Mouse (Mus musculus) forebrain, postnatal 0 days (tissue): ENCODE data around the gene Cp. TPM values are rescaled to one million over a fixed set of nuclear protein-coding genes. Genes with fewer than 3 reads are reported as not detected.
A peak's percentile ranks its signal among the peaks of the same experiment; 100 is the strongest.
"Not testable (repeated sequence)": the region's sequence is repeated elsewhere in the genome, so short reads cannot be mapped to it uniquely, and the experiment has no call there.

Source experiments
- ATAC-seq: fragments of 200-750 bp; cut with Nextera tagmentation; 2 replicates; pipeline ENCODE4 v1.8.0; 2017; ENCODE audit warnings: mild to moderate bottlenecking, moderate library complexity
- DNase-seq: peaks from one replicate; pipeline ENCODE4 v3.0.0-alpha.2; 2015
- H3K27ac ChIP-seq: fragments of 300-500 bp; sonication (generic); 2 replicates; pipeline ENCODE4 v1.5.1; 2014; ENCODE audit warnings: low read depth, mild to moderate bottlenecking, antibody characterized with exemption, low read length, moderate library complexity, mixed read lengths
- H3K27me3 ChIP-seq: fragments of 300-500 bp; sonication (generic); 2 replicates; pipeline ENCODE4 v1.6.1; 2014; ENCODE audit warnings: mild to moderate bottlenecking, low read length, mixed read lengths; ENCODE audit not compliant: insufficient read depth
- H3K36me3 ChIP-seq: fragments of 300-500 bp; sonication (generic); 2 replicates; pipeline ENCODE4 v1.6.1; 2014; ENCODE audit warnings: mild to moderate bottlenecking, moderate library complexity; ENCODE audit not compliant: insufficient read depth
- H3K4me1 ChIP-seq: fragments of 300-500 bp; sonication (generic); 2 replicates; pipeline ENCODE4 v1.6.1; 2014; ENCODE audit warnings: antibody characterized with exemption; ENCODE audit not compliant: insufficient read depth
- H3K4me2 ChIP-seq: fragments of 300-500 bp; sonication (generic); 2 replicates; pipeline ENCODE4 v1.6.1; 2014; ENCODE audit warnings: low read depth, mild to moderate bottlenecking, moderate library complexity
- H3K4me3 ChIP-seq: fragments of 300-500 bp; sonication (generic); 2 replicates; pipeline ENCODE4 v1.5.1; 2014; ENCODE audit warnings: low read depth, low read length, mixed read lengths
- H3K9ac ChIP-seq: fragments of 300-500 bp; sonication (generic); 2 replicates; pipeline ENCODE4 v1.6.1; 2014; ENCODE audit warnings: mild to moderate bottlenecking
- H3K9me3 ChIP-seq: fragments of 300-500 bp; sonication (generic); 2 replicates; pipeline ENCODE4 v1.6.1; 2016; ENCODE audit warnings: low read length
- CTCF ChIP-seq: sonication (generic); IDR thresholded peaks from 2 replicates; pipeline ENCODE4 v1.5.1; 2016; ENCODE audit warnings: antibody characterized with exemption, control low read depth, low read depth
- WGBS: fragments of 180-500 bp; shearing (Covaris S2); extraction: QIAGEN DNeasy Blood & Tissue Kit; methylation state at CpG from one replicate; pipeline ENCODE4 v1.1.7; 2014; 5-methylcytosine and 5-hydroxymethylcytosine counted together
- polyA plus RNA-seq: library from polyadenylated mRNA; unstranded; fragments of >200 nt; fragmentation: Nextera tagmentation; extraction: Ambion mirVana; gene quantifications from 2 replicates; pipeline ENCODE4 v1.2.1, GENCODE M21; 2015
- total RNA-seq: library from RNA; depleted of rRNA; stranded (reverse); fragments of >200 nt; gene quantifications from 2 replicates; pipeline ENCODE4 v1.2.3, GENCODE M21; 2014; rRNA removed

Cp gene
- total RNA-seq = 10.1 and 18.5 TPM in 2 replicates
- polyA plus RNA-seq = 6.4 and 8.4 TPM in 2 replicates

GRCm38 (mm10) chr3:19956885-19957284 lies at the start of gene Cp:
TSS of gene Cp (plus strand) at chr3:19957054.
- no peak within 1 kb of the TSS for H3K27ac ChIP-seq
- H3K27me3 ChIP-seq = no peaks in the 10 kb centered on the region
- H3K9me3 ChIP-seq = no peaks in the 10 kb centered on the region
- H3K4me3 ChIP-seq = no peak within 1 kb of the TSS
- H3K4me1 ChIP-seq = no peaks in the 10 kb centered on the region
- H3K4me2 ChIP-seq = no peak within 1 kb of the TSS
- 0 out of 2 replicates have a peak within 1 kb of the TSS, but pooled peaks have one; percentile 1 for H3K9ac ChIP-seq
- ATAC-seq (0 out of 2 replicates have a peak, but pooled peaks have one; percentile 36), DNase-seq (no peak)
- 22% methylated on average over 5 of the region's 5 CpGs for WGBS
- no peaks in the 10 kb centered on the region for H3K36me3 ChIP-seq
- TF ChIP-seq CTCF = no peak

GRCm38 (mm10) chr3:19948552-19948951 lies 8.3 kb upstream of the Cp start:
- no peak overlapping the region for H3K27ac ChIP-seq
- H3K4me1 ChIP-seq = no peaks in the 10 kb centered on the region
- TF ChIP-seq CTCF = no peak
- no peak overlapping the region for H3K4me3 ChIP-seq
- H3K9me3 ChIP-seq = no peaks in the 10 kb centered on the region
- ATAC-seq = no peak
- no peak overlapping the region for H3K4me2 ChIP-seq
- H3K9ac ChIP-seq = no peak overlapping the region
- no peaks in the 10 kb centered on the region for H3K27me3 ChIP-seq
- DNase-seq = no peak
- no peaks in the 10 kb centered on the region for H3K36me3 ChIP-seq

- not testable (repeated sequence) for DNase-seq, H3K27ac ChIP-seq, H3K4me2 ChIP-seq, H3K27me3 ChIP-seq, H3K9ac ChIP-seq, ATAC-seq, H3K9me3 ChIP-seq, H3K36me3 ChIP-seq, H3K4me1 ChIP-seq, H3K4me3 ChIP-seq
- WGBS = 85% methylated on average over 1 of the region's 1 CpGs
These were observed 7.5 kb upstream of the Cp start for GRCm38 (mm10) chr3:19949401-19949800.

- DNase-seq = no peak
- Histone ChIP-seq H3K4me1 (no peaks in the 10 kb centered on the region), H3K36me3 (no peaks in the 10 kb centered on the region), H3K27me3 (no peaks in the 10 kb centered on the region), H3K4me3 (no peak overlapping the region), H3K9ac (no peak overlapping the region), H3K27ac (no peak overlapping the region), H3K4me2 (no peak overlapping the region), H3K9me3 (no peaks in the 10 kb centered on the region)
- WGBS = 10% methylated on average over 1 of the region's 1 CpGs
- TF ChIP-seq CTCF = no peak
- no peak for ATAC-seq
These were observed 3.4 kb upstream of the Cp start for GRCm38 (mm10) chr3:19953425-19953824.

GRCm38 (mm10) chr3:19953865-19954264 lies 3.0 kb upstream of the Cp start:
- no peak overlapping the region for H3K4me3 ChIP-seq
- WGBS = 4% methylated on average over 3 of the region's 3 CpGs
- no peak overlapping the region for H3K4me2 ChIP-seq
- H3K36me3 ChIP-seq = no peaks in the 10 kb centered on the region
- no peaks in the 10 kb centered on the region for H3K27me3 ChIP-seq
- peak; percentile 51; the same call in 1 of the 2 replicates for ATAC-seq
- DNase-seq = peak; percentile 21
- no peaks in the 10 kb centered on the region for H3K9me3 ChIP-seq
- no peak overlapping the region for H3K9ac ChIP-seq
- H3K27ac ChIP-seq = no peak overlapping the region
- TF ChIP-seq CTCF = no peak
- H3K4me1 ChIP-seq = no peaks in the 10 kb centered on the region

GRCm38 (mm10) chr3:19958031-19958430 lies 1.2 kb downstream of the Cp start:
- Histone ChIP-seq H3K9ac (no peak overlapping the region), H3K4me3 (no peak overlapping the region), H3K27me3 (no peaks in the 10 kb centered on the region), H3K36me3 (no peaks in the 10 kb centered on the region), H3K27ac (no peak overlapping the region), H3K4me1 (no peaks in the 10 kb centered on the region), H3K4me2 (no peak overlapping the region), H3K9me3 (no peaks in the 10 kb centered on the region)
- no peak for TF ChIP-seq CTCF
- DNase-seq (no peak), ATAC-seq (no peak)

- DNase-seq (no peak), ATAC-seq (no peak)
- Histone ChIP-seq H3K27ac (no peak overlapping the region), H3K27me3 (no peaks in the 10 kb centered on the region), H3K4me1 (no peaks in the 10 kb centered on the region), H3K4me3 (no peak overlapping the region), H3K9me3 (no peaks in the 10 kb centered on the region), H3K4me2 (no peak overlapping the region), H3K36me3 (no peaks in the 10 kb centered on the region), H3K9ac (no peak overlapping the region)
- no peak for TF ChIP-seq CTCF
- 78% methylated on average over 1 of the region's 1 CpGs for WGBS
These were observed 2.1 kb downstream of the Cp start for GRCm38 (mm10) chr3:19958983-19959382.
